Mouse (Mus musculus): ENCODE results near the gene Vrk1.

Gene Vrk1

DNA sequence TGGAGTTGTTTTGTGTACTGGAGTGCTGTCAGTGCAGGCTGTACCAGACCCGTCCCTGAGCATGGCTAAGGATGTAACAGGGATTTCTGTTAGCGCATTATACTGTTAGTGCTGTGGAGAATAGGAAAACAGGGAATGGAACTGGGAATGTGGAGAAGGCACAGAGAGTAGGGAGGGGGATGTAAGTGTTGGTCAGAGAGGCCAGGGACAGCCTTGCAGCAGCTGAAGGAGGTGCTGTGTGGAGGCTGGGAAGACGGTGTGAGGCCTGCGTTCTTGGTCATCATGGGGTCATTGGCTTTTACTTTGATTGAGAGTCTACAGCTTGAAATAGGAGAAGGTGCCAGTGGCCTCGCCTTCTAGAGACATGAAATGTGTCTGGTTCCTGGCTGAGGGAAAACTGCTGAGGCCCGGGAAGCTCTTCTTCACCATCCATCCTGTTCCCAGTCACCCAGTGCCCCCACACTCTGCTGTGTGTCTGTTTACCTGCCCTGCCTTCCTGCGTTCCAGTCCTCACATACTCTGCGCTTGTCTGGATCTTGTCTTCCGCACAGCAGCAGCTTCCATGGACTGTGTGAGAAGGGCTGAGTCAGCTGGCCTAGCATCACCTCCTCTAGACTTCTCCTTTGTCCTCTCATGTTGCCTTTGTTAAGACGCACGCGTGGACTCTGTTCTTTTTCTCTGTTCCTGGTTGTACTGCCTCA, 50.0 kb downstream of the Vrk1 start:
- no peak for DNase-seq

DNA sequence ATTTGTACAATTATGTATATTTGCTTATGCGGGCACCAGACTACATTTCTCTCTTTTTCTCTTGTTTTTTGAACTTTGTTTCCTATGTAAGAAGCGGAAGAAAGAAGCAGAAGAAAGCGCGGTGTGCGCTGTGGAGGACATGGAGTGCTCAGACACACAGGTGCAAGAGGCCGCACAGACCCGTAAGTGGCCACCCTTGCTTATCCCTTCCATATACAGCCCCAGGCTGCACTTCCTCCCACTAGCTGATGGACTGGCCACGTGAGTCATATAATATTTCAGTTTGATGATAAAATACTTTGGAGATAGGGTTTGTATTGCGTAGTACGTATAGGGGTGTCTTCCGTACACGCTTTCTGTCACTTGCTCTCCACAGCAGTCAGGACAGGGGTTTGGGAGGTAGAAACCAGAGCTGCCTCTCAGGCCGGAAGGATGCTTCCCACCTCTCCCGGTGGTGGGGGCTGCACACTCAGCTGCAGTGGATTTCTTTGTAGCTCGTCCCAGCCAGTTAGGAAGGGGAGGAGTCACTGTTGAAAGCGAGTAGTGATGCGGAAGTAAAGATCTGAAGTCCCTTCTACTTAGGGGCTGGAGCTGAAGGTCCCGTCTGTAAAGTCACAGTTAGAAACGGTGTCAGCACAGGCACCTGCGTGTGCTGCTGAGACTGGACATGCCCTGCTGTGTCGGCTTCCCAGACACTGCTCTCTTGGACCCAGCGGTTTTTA, 60.6 kb downstream of the Vrk1 start:
- DNase-seq, result no peak

GRCm38 (mm10) chr12:106071575-106072166, 61.6 kb downstream of the Vrk1 start:
- DNase-seq, result no peak

- DNase-seq, result no peak
Observed at GRCm38 (mm10) chr12:106074371-106075155, 64.5 kb downstream of the Vrk1 start.

DNA sequence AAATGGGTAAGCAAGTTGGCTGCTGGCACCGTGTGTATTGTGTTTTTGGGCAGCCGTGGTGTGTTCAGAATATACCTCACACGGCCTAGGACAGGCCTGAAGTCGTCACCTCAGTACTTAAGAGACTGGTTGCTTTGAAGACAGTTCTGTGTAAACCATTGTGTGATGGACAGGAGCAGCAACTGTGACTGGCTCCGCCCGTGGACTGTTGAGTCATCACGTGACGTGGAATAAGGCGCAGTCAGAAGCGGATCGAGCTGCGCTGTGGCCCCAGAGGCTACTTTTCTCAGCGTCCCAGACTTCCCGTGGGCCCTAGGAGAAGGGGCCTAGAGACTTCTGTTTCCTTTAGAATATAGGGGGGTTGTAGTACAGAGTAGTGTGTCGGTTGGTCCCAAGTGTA, 66.1 kb downstream of the Vrk1 start:
- DNase-seq, result no peak

DNA sequence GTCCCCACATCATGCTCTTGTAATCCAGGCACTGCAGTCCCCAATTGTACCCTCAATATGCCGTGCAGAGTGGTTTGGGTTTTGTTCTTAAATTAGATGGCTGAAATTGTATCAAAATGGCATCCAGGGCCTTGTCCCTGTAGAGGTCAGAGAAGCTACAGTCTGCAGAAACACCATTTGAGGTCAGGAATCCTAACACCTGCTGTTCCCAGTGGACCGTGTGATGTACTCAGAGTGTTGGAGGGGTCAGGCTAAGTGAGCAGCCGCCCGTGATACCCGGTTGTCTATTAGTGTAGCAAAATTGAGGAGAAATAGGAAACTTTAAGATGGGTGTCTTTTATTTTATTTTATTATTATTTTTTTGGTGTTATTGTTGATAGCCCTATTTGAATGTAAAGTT, 70.5 kb downstream of the Vrk1 start:
- DNase-seq, result peak in 1 of 2 experiments; percentile 18

DNA sequence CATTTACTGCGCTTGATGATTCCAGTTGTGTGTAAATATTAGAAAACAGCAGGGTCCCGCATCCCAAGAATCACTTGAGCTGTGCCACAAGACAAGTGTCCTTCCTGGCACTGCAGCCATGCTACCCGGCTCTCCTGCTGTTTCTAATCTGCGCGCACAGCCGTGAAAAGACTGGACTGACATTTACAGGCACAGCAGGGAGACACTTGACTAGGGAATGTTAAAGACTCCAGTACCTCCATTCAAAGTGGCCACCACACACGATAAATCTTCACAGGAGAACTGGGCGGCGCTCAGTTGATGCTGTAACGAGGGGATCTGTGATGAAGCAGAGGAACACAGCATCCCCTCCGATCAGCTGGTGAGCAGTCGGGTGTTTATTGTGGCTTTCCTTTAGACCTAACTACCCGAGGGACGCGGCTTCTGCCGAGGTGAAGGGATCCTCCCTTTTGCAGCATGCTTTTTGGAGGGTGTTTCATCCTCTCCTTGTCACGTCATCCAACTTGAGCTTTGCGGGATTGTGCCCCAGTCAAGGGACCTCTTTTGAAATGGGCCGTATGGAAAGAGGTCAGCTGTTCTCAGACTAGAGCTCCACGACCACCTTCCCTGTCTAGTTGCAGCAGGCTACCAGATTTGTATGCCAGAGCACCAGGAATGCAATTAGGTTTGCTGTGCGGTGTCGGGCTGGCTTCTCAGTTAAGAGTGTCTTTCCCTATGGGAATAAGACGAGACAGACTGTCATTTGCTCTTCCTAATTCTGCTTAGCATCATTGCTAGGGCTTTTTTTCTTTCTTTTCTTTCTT, 71.1 kb downstream of the Vrk1 start:
- DNase-seq, result peak; percentile 67 to 73

GRCm38 (mm10) chr12:106081748-106082140, 71.7 kb downstream of the Vrk1 start:
- no peak for DNase-seq

GRCm38 (mm10) chr12:106082191-106082957, 72.3 kb downstream of the Vrk1 start:
- DNase-seq, result peak; percentile 18 to 20

DNA sequence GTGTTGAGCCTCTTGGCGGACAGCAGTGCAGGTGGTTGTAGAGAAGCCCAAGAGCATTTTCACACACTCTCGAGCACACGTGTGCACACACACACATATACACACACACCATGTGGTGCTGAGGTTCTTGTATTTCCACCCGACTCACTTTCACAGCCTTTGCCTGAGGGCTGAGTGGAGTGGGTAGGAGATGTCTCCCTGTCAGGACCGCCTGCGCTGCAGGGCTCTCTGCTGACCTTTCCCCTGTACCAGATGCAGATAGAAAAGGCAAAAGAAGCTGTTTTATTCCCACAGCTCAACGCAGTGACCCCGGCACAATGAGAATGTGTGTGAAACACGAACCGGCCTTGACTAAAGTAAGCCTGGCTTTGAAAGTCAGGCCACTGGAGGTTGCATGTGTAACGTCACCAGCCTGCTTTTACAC, 72.9 kb downstream of the Vrk1 start:
- DNase-seq, result no peak

GRCm38 (mm10) chr12:106084126-106084525, 74.1 kb downstream of the Vrk1 start:
- no peak for DNase-seq

DNA sequence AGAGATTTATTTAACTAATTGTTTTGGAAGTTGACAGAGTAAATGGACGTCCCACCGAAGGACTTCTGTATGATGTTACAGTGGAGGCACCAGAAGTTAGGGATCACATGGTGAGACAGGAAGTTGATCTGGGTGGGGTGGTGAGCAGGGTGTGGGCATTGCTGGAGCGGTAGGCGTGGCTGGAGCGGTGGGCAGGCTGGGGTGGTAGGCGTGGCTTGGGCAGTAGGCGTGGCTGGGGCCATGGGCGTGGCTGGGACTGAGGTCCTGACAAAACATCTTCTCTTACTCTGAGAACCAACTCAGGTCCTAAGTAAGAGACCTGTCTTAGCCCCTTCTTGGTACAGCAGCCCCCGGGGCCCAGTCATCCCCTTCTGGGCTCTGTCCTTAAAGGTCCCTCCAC, 84.8 kb downstream of the Vrk1 start:
- no peak for DNase-seq

DNA sequence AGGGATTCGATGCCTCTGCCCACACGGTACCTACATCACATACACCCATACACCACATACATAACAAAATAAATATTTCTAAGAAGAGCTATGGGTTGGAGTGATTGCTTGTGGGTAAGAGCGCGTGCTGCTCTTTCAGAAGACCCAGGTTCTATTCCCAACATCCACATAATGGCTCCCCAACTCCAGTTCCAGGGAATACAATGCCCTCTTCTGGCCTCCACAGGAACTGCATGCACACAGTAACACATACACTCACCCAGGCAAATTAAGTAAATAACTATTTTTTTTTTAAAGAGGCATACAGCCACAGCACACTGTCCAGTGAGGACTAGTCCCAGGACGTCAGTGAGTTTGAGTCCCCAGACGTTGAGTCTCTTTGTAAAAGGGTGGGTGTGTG, 92.0 kb downstream of the Vrk1 start:
- DNase-seq, result no peak

GRCm38 (mm10) chr12:106102726-106103643, 93.0 kb downstream of the Vrk1 start:
- DNase-seq, result no peak

DNA sequence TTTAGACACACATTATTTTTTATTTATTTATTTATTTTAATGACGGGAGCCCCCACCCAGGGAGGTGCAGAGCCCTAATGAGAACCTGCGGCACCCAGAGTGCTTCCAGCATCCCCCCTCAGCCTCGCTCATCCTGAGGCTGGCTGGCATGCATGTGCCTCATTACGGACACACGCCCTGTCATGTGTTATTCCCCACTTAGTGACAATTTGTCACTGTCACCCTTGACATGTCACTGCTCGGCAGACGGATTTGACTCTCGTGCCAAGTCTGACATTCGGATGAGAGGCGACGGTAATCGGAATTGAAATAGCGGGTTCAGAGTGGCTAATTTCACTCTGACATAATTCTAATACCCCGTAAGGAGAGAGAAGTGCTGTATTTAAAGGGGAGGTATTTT, 97.2 kb downstream of the Vrk1 start:
- DNase-seq, result no peak

DNA sequence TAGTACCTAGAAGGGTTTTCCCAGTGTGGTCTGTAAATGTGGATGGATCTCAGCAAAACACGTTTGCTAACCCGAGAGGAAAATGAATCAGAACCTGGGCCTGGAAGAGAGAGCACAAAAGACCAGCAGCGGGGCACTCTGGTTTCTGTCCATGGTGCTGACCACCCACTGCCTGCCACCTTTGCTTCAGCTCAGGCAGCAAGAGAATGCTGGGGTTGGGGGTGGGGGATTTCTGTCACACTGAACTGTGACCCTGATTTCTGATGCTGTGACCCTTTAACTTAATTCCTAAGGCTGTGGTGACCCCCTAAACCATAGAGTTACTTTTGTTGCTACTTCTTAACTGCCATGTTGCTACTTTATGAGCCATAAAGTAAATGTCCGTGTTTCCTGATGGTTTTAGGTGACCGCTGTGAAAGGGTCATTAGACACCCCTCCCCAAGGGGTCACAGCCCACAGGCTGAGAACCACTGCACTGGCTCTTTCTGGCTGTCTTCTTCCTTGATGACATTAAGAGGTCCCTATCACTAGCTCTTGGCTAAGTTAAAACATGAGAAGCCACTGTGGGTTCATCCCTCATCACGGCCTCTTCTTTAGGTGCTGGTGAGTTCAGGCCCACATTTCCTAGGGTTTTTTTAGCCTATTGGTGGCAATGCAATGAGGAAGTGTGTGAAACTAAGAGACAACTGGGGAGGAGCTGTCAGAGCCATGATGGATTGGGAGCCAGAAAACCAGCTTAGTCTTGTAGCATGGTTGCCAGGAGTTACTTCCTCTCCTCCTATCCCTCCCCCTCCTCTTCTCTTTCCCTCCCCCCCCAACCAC, 105.3 kb downstream of the Vrk1 start:
- DNase-seq, result no peak

GRCm38 (mm10) chr12:106115892-106116206, 105.8 kb downstream of the Vrk1 start:
- DNase-seq, result peak; percentile 56 to 76

DNA sequence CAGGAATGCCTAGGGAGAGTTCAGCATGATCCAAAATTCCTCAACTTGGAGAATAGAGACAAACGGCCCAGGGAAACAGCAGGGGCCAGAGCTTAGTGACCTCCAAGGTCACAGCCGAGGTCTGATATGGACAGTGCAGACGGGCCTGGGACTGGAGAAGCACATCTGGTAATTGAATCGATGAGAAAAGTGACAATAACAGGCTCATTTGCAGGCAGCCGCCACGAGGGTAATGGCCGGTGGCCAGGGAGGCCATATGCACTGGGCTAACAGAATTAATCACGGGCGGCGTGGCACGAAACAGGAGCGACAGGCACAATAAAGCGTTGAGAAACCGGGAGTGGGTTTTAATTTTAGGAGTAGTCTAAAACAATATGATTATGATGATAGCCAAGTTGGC, 113.2 kb downstream of the Vrk1 start:
- peak; percentile 64 to 80 for DNase-seq

- DNase-seq, result no peak
Observed at GRCm38 (mm10) chr12:106124581-106124980, 114.6 kb downstream of the Vrk1 start.
